Mouse (Mus musculus): ENCODE data around the gene Gm49342. TPM values are rescaled to one million over a fixed set of nuclear protein-coding genes. Genes with fewer than 3 reads are reported as not detected.

Gm49342 gene
- total RNA-seq, 2 experiments from 2014 or later: not detected

- no peak for ATAC-seq (replicated peaks; ENCODE audit: low FRiP score, poor library complexity, severe bottlenecking)
Measured at GRCm38 (mm10) chr14:50973700-50974099, 29.4 kb downstream of the Gm49342 start.

GRCm38 (mm10) chr14:50975001-50975400 is 30.7 kb downstream of the Gm49342 start:
- ATAC-seq (replicated peaks; ENCODE audit: low FRiP score, poor library complexity, severe bottlenecking): no peak

GRCm38 (mm10) chr14:50976674-50977073 is 32.4 kb downstream of the Gm49342 start:
- no peak for ATAC-seq (replicated peaks; ENCODE audit: low FRiP score, poor library complexity, severe bottlenecking)

GRCm38 (mm10) chr14:50978451-50978850 is 34.1 kb downstream of the Gm49342 start:
- 0 out of 2 replicates have a peak, but pooled peaks have one; percentile 40 for ATAC-seq (replicated peaks; ENCODE audit: low FRiP score, poor library complexity, severe bottlenecking)

GRCm38 (mm10) chr14:50979631-50980030 is 35.3 kb downstream of the Gm49342 start:
- no peak for ATAC-seq (replicated peaks; ENCODE audit: low FRiP score, poor library complexity, severe bottlenecking)

- ATAC-seq (replicated peaks; ENCODE audit: low FRiP score, poor library complexity, severe bottlenecking): no peak
Measured at GRCm38 (mm10) chr14:50981207-50981606, 36.9 kb downstream of the Gm49342 start.

- ATAC-seq (replicated peaks; ENCODE audit: low FRiP score, poor library complexity, severe bottlenecking): no peak
Measured at GRCm38 (mm10) chr14:50981837-50982236, 37.5 kb downstream of the Gm49342 start.

GRCm38 (mm10) chr14:50987668-50988067 is 43.4 kb downstream of the Gm49342 start:
- no peak for ATAC-seq (replicated peaks; ENCODE audit: low FRiP score, poor library complexity, severe bottlenecking)

GRCm38 (mm10) chr14:50991037-50991436 is 46.7 kb downstream of the Gm49342 start:
- no peak for ATAC-seq (replicated peaks; ENCODE audit: low FRiP score, poor library complexity, severe bottlenecking)

GRCm38 (mm10) chr14:50997088-50997487 is 52.8 kb downstream of the Gm49342 start:
- ATAC-seq (replicated peaks; ENCODE audit: low FRiP score, poor library complexity, severe bottlenecking): no peak

GRCm38 (mm10) chr14:50997999-50998666 is 53.8 kb downstream of the Gm49342 start:
- ATAC-seq (replicated peaks; ENCODE audit: low FRiP score, poor library complexity, severe bottlenecking): no peak

GRCm38 (mm10) chr14:51007152-51007801 is 63.0 kb downstream of the Gm49342 start, which contains the start of gene Rnase10:
TSS of gene Rnase10 (plus strand) at chr14:51007751.
- ATAC-seq (replicated peaks; ENCODE audit: low FRiP score, poor library complexity, severe bottlenecking): no peak

GRCm38 (mm10) chr14:51007914-51008713 is 63.8 kb downstream of the Gm49342 start:
- no peak for ATAC-seq (replicated peaks; ENCODE audit: low FRiP score, poor library complexity, severe bottlenecking)

GRCm38 (mm10) chr14:51008781-51009180 is 64.5 kb downstream of the Gm49342 start:
- ATAC-seq (replicated peaks; ENCODE audit: low FRiP score, poor library complexity, severe bottlenecking): no peak

GRCm38 (mm10) chr14:51009572-51009971 is 65.3 kb downstream of the Gm49342 start:
- no peak for ATAC-seq (replicated peaks; ENCODE audit: low FRiP score, poor library complexity, severe bottlenecking)

Other genes starting within 250 kb of the Gm49342 start
- not detected in 2 replicates for gene Olfr748, start 237.1 kb upstream of the Gm49342 start, total RNA-seq (2015; ENCODE audit: low replicate concordance)
- not detected in 2 replicates for gene Olfr748, start 237.1 kb upstream of the Gm49342 start, total RNA-seq (2017; ENCODE audit: low replicate concordance)
- gene Olfr749, start 199.4 kb upstream of the Gm49342 start, total RNA-seq (2015; ENCODE audit: low replicate concordance): not detected in 2 replicates
- gene Olfr749, start 199.4 kb upstream of the Gm49342 start, total RNA-seq (2017; ENCODE audit: low replicate concordance): not detected in 2 replicates
- gene Ttc5, start 159.0 kb upstream of the Gm49342 start, total RNA-seq (2015; ENCODE audit: low replicate concordance): 1.2 and 7.7 TPM in 2 replicates
- 9.8 and 11.8 TPM in 2 replicates for gene Ttc5, start 159.0 kb upstream of the Gm49342 start, total RNA-seq (2017; ENCODE audit: low replicate concordance)
- not detected in 2 replicates for gene Ccnb1ip1, start 136.8 kb upstream of the Gm49342 start, total RNA-seq (2015; ENCODE audit: low replicate concordance)
- gene Ccnb1ip1, start 136.8 kb upstream of the Gm49342 start, total RNA-seq (2017; ENCODE audit: low replicate concordance): not detected in 2 replicates
- gene Parp2, start 136.7 kb upstream of the Gm49342 start, total RNA-seq (2015; ENCODE audit: low replicate concordance): 15.8 and 18.2 TPM in 2 replicates
- 32.1 and 44.7 TPM in 2 replicates for gene Parp2, start 136.7 kb upstream of the Gm49342 start, total RNA-seq (2017; ENCODE audit: low replicate concordance)
- gene Tep1, start 74.0 kb upstream of the Gm49342 start, total RNA-seq (2015; ENCODE audit: low replicate concordance): 9.0 and 13.4 TPM in 2 replicates
- 5.3 and 18.3 TPM in 2 replicates for gene Tep1, start 74.0 kb upstream of the Gm49342 start, total RNA-seq (2017; ENCODE audit: low replicate concordance)
- gene Klhl33, start 47.0 kb upstream of the Gm49342 start, total RNA-seq (2015; ENCODE audit: low replicate concordance): not detected in 2 replicates
- 0.14 TPM in 1 of 2 replicates, not detected in the other for gene Klhl33, start 47.0 kb upstream of the Gm49342 start, total RNA-seq (2017; ENCODE audit: low replicate concordance)
- 6.5 and 19.2 TPM in 2 replicates for gene Osgep, start 19.6 kb upstream of the Gm49342 start, total RNA-seq (2015; ENCODE audit: low replicate concordance)
- 13.0 and 13.4 TPM in 2 replicates for gene Osgep, start 19.6 kb upstream of the Gm49342 start, total RNA-seq (2017; ENCODE audit: low replicate concordance)
- gene Apex1, start 19.5 kb upstream of the Gm49342 start, total RNA-seq (2015; ENCODE audit: low replicate concordance): 21.9 and 26.3 TPM in 2 replicates
- gene Apex1, start 19.5 kb upstream of the Gm49342 start, total RNA-seq (2017; ENCODE audit: low replicate concordance): 12.3 and 13.4 TPM in 2 replicates
- 19.6 and 22.3 TPM in 2 replicates for gene Pip4p1, start 13.7 kb upstream of the Gm49342 start, total RNA-seq (2015; ENCODE audit: low replicate concordance)
- gene Pip4p1, start 13.7 kb upstream of the Gm49342 start, total RNA-seq (2017; ENCODE audit: low replicate concordance): 18.0 and 21.5 TPM in 2 replicates
- gene Pnp, start 13.4 kb upstream of the Gm49342 start, total RNA-seq (2015; ENCODE audit: low replicate concordance): 357 and 415 TPM in 2 replicates
- gene Pnp, start 13.4 kb upstream of the Gm49342 start, total RNA-seq (2017; ENCODE audit: low replicate concordance): 529 and 542 TPM in 2 replicates
- 161 and 174 TPM in 2 replicates for gene Pnp2, start 11.5 kb downstream of the Gm49342 start, total RNA-seq (2015; ENCODE audit: low replicate concordance)
- 56.1 and 122 TPM in 2 replicates for gene Pnp2, start 11.5 kb downstream of the Gm49342 start, total RNA-seq (2017; ENCODE audit: low replicate concordance)
- gene Rnase10, start 63.2 kb downstream of the Gm49342 start, total RNA-seq (2015; ENCODE audit: low replicate concordance): 1.3 TPM in 1 of 2 replicates, not detected in the other
- 0.85 TPM in 1 of 2 replicates, not detected in the other for gene Rnase10, start 63.2 kb downstream of the Gm49342 start, total RNA-seq (2017; ENCODE audit: low replicate concordance)
- not detected in 2 replicates for gene Rnase9, start 97.4 kb downstream of the Gm49342 start, total RNA-seq (2015; ENCODE audit: low replicate concordance)
- not detected in 2 replicates for gene Rnase9, start 97.4 kb downstream of the Gm49342 start, total RNA-seq (2017; ENCODE audit: low replicate concordance)
- gene Rnase11, start 105.6 kb downstream of the Gm49342 start, total RNA-seq (2015; ENCODE audit: low replicate concordance): not detected in 2 replicates
- not detected in 2 replicates for gene Rnase11, start 105.6 kb downstream of the Gm49342 start, total RNA-seq (2017; ENCODE audit: low replicate concordance)
- gene Rnase12, start 113.1 kb downstream of the Gm49342 start, total RNA-seq (2015; ENCODE audit: low replicate concordance): 5.4 TPM in 1 of 2 replicates, not detected in the other
- gene Rnase12, start 113.1 kb downstream of the Gm49342 start, total RNA-seq (2017; ENCODE audit: low replicate concordance): 3.1 TPM in 1 of 2 replicates, not detected in the other
- gene Olfr750, start 129.9 kb downstream of the Gm49342 start, total RNA-seq (2015; ENCODE audit: low replicate concordance): not detected in 2 replicates
- not detected in 2 replicates for gene Olfr750, start 129.9 kb downstream of the Gm49342 start, total RNA-seq (2017; ENCODE audit: low replicate concordance)
- gene Rnase4, start 146.6 kb downstream of the Gm49342 start, total RNA-seq (2015; ENCODE audit: low replicate concordance): 7.5 and 20.6 TPM in 2 replicates
- gene Rnase4, start 146.6 kb downstream of the Gm49342 start, total RNA-seq (2017; ENCODE audit: low replicate concordance): 5.6 and 7.5 TPM in 2 replicates
- 1.9 TPM in 1 of 2 replicates, not detected in the other for gene Ang, start 146.6 kb downstream of the Gm49342 start, total RNA-seq (2015; ENCODE audit: low replicate concordance)
- gene Ang, start 146.6 kb downstream of the Gm49342 start, total RNA-seq (2017; ENCODE audit: low replicate concordance): 1.3 TPM in 1 of 2 replicates, not detected in the other
- gene Eddm3b, start 169.9 kb downstream of the Gm49342 start, total RNA-seq (2015; ENCODE audit: low replicate concordance): not detected in 2 replicates
- not detected in 2 replicates for gene Eddm3b, start 169.9 kb downstream of the Gm49342 start, total RNA-seq (2017; ENCODE audit: low replicate concordance)
- gene Rnase6, start 179.4 kb downstream of the Gm49342 start, total RNA-seq (2015; ENCODE audit: low replicate concordance): 8.1 and 47.2 TPM in 2 replicates
- 9.5 and 15.7 TPM in 2 replicates for gene Rnase6, start 179.4 kb downstream of the Gm49342 start, total RNA-seq (2017; ENCODE audit: low replicate concordance)
- gene Rnase1, start 202.3 kb downstream of the Gm49342 start, total RNA-seq (2015; ENCODE audit: low replicate concordance): 2.1 TPM in 1 of 2 replicates, not detected in the other
- not detected in 2 replicates for gene Rnase1, start 202.3 kb downstream of the Gm49342 start, total RNA-seq (2017; ENCODE audit: low replicate concordance)
- not detected in 2 replicates for gene Rnase2b, start 217.7 kb downstream of the Gm49342 start, total RNA-seq (2015; ENCODE audit: low replicate concordance)
- gene Rnase2b, start 217.7 kb downstream of the Gm49342 start, total RNA-seq (2017; ENCODE audit: low replicate concordance): 1.3 TPM in 1 of 2 replicates, not detected in the other

Measured in erythroblast, adult 5-6 weeks (primary cell).